Mouse (Mus musculus) forebrain, embryonic 14.5 days (tissue): ENCODE data around the gene Fam184a. TPM values are rescaled to one million over a fixed set of nuclear protein-coding genes. Genes with fewer than 3 reads are reported as not detected.

Experiments
- ATAC-seq: fragments of 200-750 bp; cut with Nextera tagmentation; 2 replicates; pipeline ENCODE4 v1.8.0; 2017; ENCODE audit warnings: mild to moderate bottlenecking, moderate library complexity
- DNase-seq: peaks from one replicate; pipeline ENCODE4 v3.0.0-alpha.2; 2015; ENCODE audit warnings: low spot score
- H3K27ac ChIP-seq: fragments of 300-500 bp; sonication (generic); 2 replicates; pipeline ENCODE4 v1.5.1; 2014; ENCODE audit warnings: low read depth, mild to moderate bottlenecking, control low read depth, low read length, moderate library complexity
- H3K27me3 ChIP-seq: fragments of 300-500 bp; sonication (generic); replicated peaks from 2 replicates; pipeline ENCODE4 v1.6.1; 2014; ENCODE audit warnings: low read length, control low read depth, mixed read lengths; ENCODE audit not compliant: control insufficient read depth, insufficient read depth
- H3K36me3 ChIP-seq: fragments of 300-500 bp; sonication (generic); 2 replicates; pipeline ENCODE4 v1.6.1; 2014; ENCODE audit warnings: low read length, control low read depth; ENCODE audit not compliant: control insufficient read depth, insufficient read depth
- H3K4me1 ChIP-seq: fragments of 300-500 bp; sonication (generic); 2 replicates; pipeline ENCODE4 v1.6.1; 2014; ENCODE audit warnings: antibody characterized with exemption, low read length, control low read depth; ENCODE audit not compliant: control insufficient read depth, insufficient read depth
- H3K4me2 ChIP-seq: fragments of 300-500 bp; sonication (generic); 2 replicates; pipeline ENCODE4 v1.6.1; 2014; ENCODE audit warnings: mild to moderate bottlenecking, control low read depth, low read length
- H3K4me3 ChIP-seq: fragments of 300-500 bp; sonication (generic); 2 replicates; pipeline ENCODE4 v1.5.1; 2014; ENCODE audit warnings: low read depth, low read length, control low read depth
- H3K9ac ChIP-seq: fragments of 300-500 bp; sonication (generic); 2 replicates; pipeline ENCODE4 v1.6.1; 2014; ENCODE audit warnings: mild to moderate bottlenecking, low read length, control low read depth, moderate library complexity
- H3K9me3 ChIP-seq: fragments of 300-500 bp; sonication (generic); replicated peaks from 2 replicates; pipeline ENCODE4 v1.6.1; 2016; ENCODE audit warnings: low read length, control low read depth, mixed read lengths; ENCODE audit not compliant: control insufficient read depth
- WGBS: fragments of 180-500 bp; shearing (Covaris S2); extraction: QIAGEN DNeasy Blood & Tissue Kit; methylation state at CpG from one replicate; pipeline ENCODE4 v1.1.7; 2014; 5-methylcytosine and 5-hydroxymethylcytosine counted together
- polyA plus RNA-seq: library from polyadenylated mRNA; unstranded; fragments of >200 nt; fragmentation: Nextera tagmentation; extraction: Ambion mirVana; gene quantifications from 2 replicates; pipeline ENCODE4 v1.2.1, GENCODE M21; 2014

Gene Fam184a
- 6.7 and 6.9 TPM in 2 replicates for polyA plus RNA-seq

GRCm38 (mm10) chr10:53750955-53751652 lies at the start of gene Fam184a:
Gene Fam184a (minus strand): TSS chr10:53751123.
- peak within 1 kb of the TSS; percentile 79 for H3K4me3 ChIP-seq
- DNase-seq (peak; percentile 88), ATAC-seq (peak; percentile 97)
- under 1% methylated on average over 57 of the region's 71 CpGs for WGBS
- H3K9me3 ChIP-seq: no peaks in the 10 kb centered on the region
- no peaks in the 10 kb centered on the region for H3K36me3 ChIP-seq
- H3K4me1 ChIP-seq: peaks cover 2% of the 10 kb centered on the region; the same call in 1 of the 2 replicates
- peak within 1 kb of the TSS; percentile 78 for H3K9ac ChIP-seq
- peak within 1 kb of the TSS; percentile 89 for H3K4me2 ChIP-seq
- H3K27me3 ChIP-seq: no peaks in the 10 kb centered on the region
- no peak within 1 kb of the TSS for H3K27ac ChIP-seq

- H3K4me2 ChIP-seq: no peak overlapping the region
- no peaks in the 10 kb centered on the region for H3K36me3 ChIP-seq
- no peaks in the 10 kb centered on the region for H3K4me1 ChIP-seq
- no peak for DNase-seq
- no peak overlapping the region for H3K27ac ChIP-seq
- H3K27me3 ChIP-seq: no peaks in the 10 kb centered on the region
- no peaks in the 10 kb centered on the region for H3K9me3 ChIP-seq
- WGBS: 96% methylated on average over 1 of the region's 1 CpGs
- no peak for ATAC-seq
- H3K9ac ChIP-seq: no peak overlapping the region
- no peak overlapping the region for H3K4me3 ChIP-seq
Measured at GRCm38 (mm10) chr10:53796258-53796581, 45.3 kb upstream of the Fam184a start.

- ATAC-seq (peak; percentile 68), DNase-seq (peak; percentile 68)
- no peaks in the 10 kb centered on the region for H3K9me3 ChIP-seq
- H3K4me2 ChIP-seq: no peak overlapping the region
- no peaks in the 10 kb centered on the region for H3K27me3 ChIP-seq
- WGBS: 7% methylated on average over 2 of the region's 2 CpGs
- H3K27ac ChIP-seq: no peak overlapping the region
- H3K9ac ChIP-seq: no peak overlapping the region
- no peaks in the 10 kb centered on the region for H3K36me3 ChIP-seq
- no peak overlapping the region for H3K4me3 ChIP-seq
- no peaks in the 10 kb centered on the region for H3K4me1 ChIP-seq
Measured at GRCm38 (mm10) chr10:53795567-53796257, 44.8 kb upstream of the Fam184a start.

- Histone ChIP-seq H3K9me3 (no peaks in the 10 kb centered on the region), H3K27ac (no peak overlapping the region), H3K9ac (no peak overlapping the region), H3K27me3 (no peaks in the 10 kb centered on the region), H3K4me3 (no peak overlapping the region), H3K4me2 (no peak overlapping the region), H3K36me3 (no peaks in the 10 kb centered on the region), H3K4me1 (no peaks in the 10 kb centered on the region)
- ATAC-seq (no peak), DNase-seq (no peak)
- 98% methylated on average over 2 of the region's 2 CpGs for WGBS
Measured at GRCm38 (mm10) chr10:53791281-53791680, 40.4 kb upstream of the Fam184a start.

GRCm38 (mm10) chr10:53776591-53776990 lies 25.7 kb upstream of the Fam184a start:
- Histone ChIP-seq H3K4me3 (no peak overlapping the region), H3K9ac (no peak overlapping the region), H3K27ac (no peak overlapping the region), H3K27me3 (no peaks in the 10 kb centered on the region), H3K9me3 (no peaks in the 10 kb centered on the region), H3K36me3 (no peaks in the 10 kb centered on the region), H3K4me1 (no peaks in the 10 kb centered on the region), H3K4me2 (no peak overlapping the region)
- WGBS: 86% methylated on average over 2 of the region's 2 CpGs
- no peak for ATAC-seq
- DNase-seq: no peak

- Histone ChIP-seq H3K4me3 (no peak overlapping the region), H3K4me2 (no peak overlapping the region), H3K27me3 (no peaks in the 10 kb centered on the region), H3K9ac (no peak overlapping the region), H3K9me3 (no peaks in the 10 kb centered on the region), H3K27ac (no peak overlapping the region), H3K36me3 (no peaks in the 10 kb centered on the region), H3K4me1 (no peaks in the 10 kb centered on the region)
- DNase-seq (no peak), ATAC-seq (no peak)
- WGBS: 94% methylated on average over 4 of the region's 4 CpGs
Measured at GRCm38 (mm10) chr10:53772708-53773107, 21.8 kb upstream of the Fam184a start.

GRCm38 (mm10) chr10:53771480-53771879 lies 20.6 kb upstream of the Fam184a start:
- no peak overlapping the region for H3K27ac ChIP-seq

GRCm38 (mm10) chr10:53768745-53769144 lies 17.8 kb upstream of the Fam184a start:
- no peaks in the 10 kb centered on the region for H3K4me1 ChIP-seq

More at GRCm38 (mm10) chr10:53771480-53771879, 20.6 kb upstream of the Fam184a start:
- Histone ChIP-seq H3K9me3 (no peaks in the 10 kb centered on the region), H3K9ac (no peak overlapping the region), H3K36me3 (no peaks in the 10 kb centered on the region), H3K4me1 (no peaks in the 10 kb centered on the region), H3K27me3 (no peaks in the 10 kb centered on the region), H3K4me3 (no peak overlapping the region), H3K4me2 (no peak overlapping the region)
- WGBS: 66% methylated on average over 2 of the region's 2 CpGs
- no peak for ATAC-seq
- no peak for DNase-seq

GRCm38 (mm10) chr10:53765471-53765870 lies 14.5 kb upstream of the Fam184a start:
- no peak for DNase-seq
- no peaks in the 10 kb centered on the region for H3K36me3 ChIP-seq
- H3K27me3 ChIP-seq: no peaks in the 10 kb centered on the region
- no peak overlapping the region for H3K4me2 ChIP-seq
- 85% methylated on average over 4 of the region's 4 CpGs for WGBS
- no peak overlapping the region for H3K4me3 ChIP-seq
- ATAC-seq: no peak
- no peaks in the 10 kb centered on the region for H3K4me1 ChIP-seq
- H3K9ac ChIP-seq: no peak overlapping the region
- no peak overlapping the region for H3K27ac ChIP-seq
- no peaks in the 10 kb centered on the region for H3K9me3 ChIP-seq

More at GRCm38 (mm10) chr10:53768745-53769144, 17.8 kb upstream of the Fam184a start:
- Histone ChIP-seq H3K27me3 (no peaks in the 10 kb centered on the region), H3K36me3 (no peaks in the 10 kb centered on the region), H3K4me3 (no peak overlapping the region), H3K27ac (no peak overlapping the region), H3K9ac (no peak overlapping the region), H3K4me2 (no peak overlapping the region), H3K9me3 (no peaks in the 10 kb centered on the region)
- WGBS: 77% methylated on average over 3 of the region's 3 CpGs
- no peak for DNase-seq
- ATAC-seq: no peak
